Mouse (Mus musculus): Measurements from ENCODE around the gene Npl.

Npl gene

GRCm38 (mm10) chr1:153549536-153550199 is at the start of gene Npl:
Npl (minus strand) TSS chr1:153550045.
- DNase-seq (ENCODE audit: low read depth in 2 of 2, low spot score in 2 of 2): peak; percentile 20 to 35

GRCm38 (mm10) chr1:153599302-153600045 is 49.6 kb upstream of the Npl start:
- no peak for DNase-seq (ENCODE audit: low read depth in 2 of 2, low spot score in 2 of 2)

GRCm38 (mm10) chr1:153598773-153599172 is 48.9 kb upstream of the Npl start:
- DNase-seq (ENCODE audit: low read depth in 2 of 2, low spot score in 2 of 2): no peak

DNA sequence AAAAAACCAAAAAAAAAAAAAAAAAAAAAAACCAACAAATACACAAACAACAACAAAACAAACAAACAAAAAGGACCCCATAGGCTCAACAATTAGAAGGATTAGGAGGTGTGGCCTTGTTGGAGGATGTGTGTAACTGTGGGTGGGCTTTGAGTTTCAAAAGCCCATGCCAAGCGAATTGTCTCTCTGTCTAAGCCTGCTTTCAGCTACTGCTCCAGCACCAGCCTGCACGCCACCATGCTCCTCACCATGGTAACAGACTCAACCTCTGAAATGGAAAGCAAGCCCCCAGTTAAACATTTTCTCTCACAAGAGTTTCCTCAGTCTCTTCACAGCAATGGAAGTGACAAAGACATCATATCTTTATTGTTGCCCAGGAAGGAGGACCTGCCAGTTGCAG is 43.8 kb upstream of the Npl start:
- DNase-seq (ENCODE audit: low read depth in 2 of 2, low spot score in 2 of 2): no peak

DNA sequence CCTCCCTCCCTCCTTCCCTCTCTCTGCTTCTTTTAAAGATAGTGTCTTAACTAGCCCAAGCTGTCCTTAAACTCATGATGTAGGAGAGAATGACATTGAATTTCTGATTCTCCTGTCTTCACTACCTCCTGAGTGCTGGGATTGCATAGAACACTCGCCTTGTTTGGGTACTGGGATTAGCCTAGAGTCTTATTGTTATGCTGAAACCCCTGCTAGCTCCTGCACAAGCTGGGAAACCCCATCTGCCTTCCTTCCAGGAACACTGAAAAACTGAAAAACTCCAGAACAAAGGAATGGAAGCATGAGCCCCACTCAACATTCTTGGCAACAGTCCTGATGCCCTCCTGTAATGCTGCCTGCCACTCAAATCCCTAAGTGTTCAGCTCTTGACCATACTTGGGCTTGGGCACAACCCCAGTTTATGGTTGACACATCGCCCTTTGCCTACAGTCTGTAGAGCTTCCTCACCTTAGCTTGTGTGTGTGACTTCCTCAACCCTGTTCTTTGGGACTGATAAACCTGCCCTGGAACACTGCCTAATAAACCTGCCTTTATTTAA is 40.4 kb upstream of the Npl start:
- no peak for DNase-seq (ENCODE audit: low read depth in 2 of 2, low spot score in 2 of 2)

DNA sequence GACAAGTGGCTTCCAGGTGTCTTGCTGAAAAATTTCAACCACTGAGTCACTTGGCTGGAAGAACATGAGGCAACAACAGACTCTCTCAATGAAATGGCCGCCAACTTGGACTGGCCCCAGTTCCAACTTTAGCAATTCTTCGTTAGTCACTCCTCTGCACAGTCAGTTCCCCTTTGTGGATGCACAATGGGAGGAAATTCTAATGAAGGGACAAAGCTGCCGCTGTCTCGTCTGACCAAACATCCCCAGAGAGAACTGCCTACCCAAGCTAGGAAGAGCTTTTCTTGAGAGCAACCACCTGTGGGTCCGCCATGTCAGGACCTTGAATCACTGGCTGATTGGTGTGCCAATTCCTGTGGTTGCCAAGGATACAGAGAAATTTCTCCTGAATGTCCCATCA is 38.1 kb upstream of the Npl start:
- DNase-seq (ENCODE audit: low read depth in 2 of 2, low spot score in 2 of 2): no peak

- DNase-seq (ENCODE audit: low read depth in 2 of 2, low spot score in 2 of 2): no peak
Observed at GRCm38 (mm10) chr1:153586826-153587225, 37.0 kb upstream of the Npl start.

DNA sequence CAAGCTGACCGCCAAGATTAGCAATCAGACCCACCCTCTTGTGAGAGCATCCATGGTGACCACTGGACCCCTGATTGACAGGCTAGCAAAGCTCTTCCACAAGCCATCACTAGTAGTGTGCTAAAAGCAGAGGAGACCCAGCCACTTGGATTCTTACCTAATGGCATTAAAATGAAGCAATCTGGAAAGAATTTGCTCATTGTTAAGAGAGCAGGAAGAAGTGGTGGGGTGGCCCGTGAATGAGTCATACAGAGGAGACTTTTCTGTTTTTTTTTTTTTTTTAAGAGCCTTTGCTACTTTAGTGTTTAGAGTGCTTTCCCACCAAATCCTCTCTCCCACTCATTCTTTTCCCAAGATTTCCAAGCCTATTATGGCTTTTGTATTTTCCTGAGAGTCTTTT is 35.9 kb upstream of the Npl start:
- DNase-seq (ENCODE audit: low read depth in 2 of 2, low spot score in 2 of 2): no peak

DNA sequence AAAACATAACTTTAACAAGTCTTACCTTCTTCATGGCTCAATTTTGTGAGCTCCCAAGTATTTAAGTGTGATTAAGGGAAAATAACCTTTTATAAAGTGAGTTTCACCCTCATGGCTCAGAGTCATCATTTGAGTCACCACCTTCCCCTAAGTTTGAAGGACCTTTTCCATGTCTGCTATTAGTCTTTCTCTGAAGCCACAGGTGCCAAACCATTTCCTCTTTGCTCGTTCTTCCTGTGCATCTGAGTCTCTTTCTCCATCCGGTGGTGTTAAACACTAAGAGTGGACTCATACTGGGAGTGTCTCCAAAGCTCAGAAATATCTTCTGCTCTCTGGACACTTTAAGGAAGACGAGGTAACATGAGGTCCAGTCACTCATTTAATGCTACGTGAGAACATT is 33.3 kb upstream of the Npl start:
- DNase-seq (ENCODE audit: low read depth in 2 of 2, low spot score in 2 of 2): no peak

DNA sequence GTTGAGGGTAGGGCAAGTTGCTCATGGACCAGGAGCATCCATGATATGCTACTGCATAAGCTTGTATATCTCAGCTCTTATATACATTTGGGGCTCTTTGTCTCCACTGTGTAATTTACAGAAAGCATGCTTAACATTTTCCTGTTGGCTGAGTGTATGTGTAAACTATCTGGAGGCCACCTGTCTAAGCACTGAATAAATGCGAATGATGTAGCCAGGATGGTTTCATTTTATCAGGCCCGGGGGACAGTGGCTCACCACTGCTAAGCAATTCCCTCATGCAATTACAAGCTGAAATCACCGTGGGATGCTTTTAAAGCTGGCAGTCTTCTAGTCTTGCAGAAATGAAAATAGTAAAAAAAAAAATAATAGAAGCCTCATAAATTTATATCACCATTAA is 24.9 kb upstream of the Npl start:
- no peak for DNase-seq (ENCODE audit: low read depth in 2 of 2, low spot score in 2 of 2)

- no peak for DNase-seq (ENCODE audit: low read depth in 2 of 2, low spot score in 2 of 2)
Observed at GRCm38 (mm10) chr1:153572271-153573043, 22.6 kb upstream of the Npl start.

GRCm38 (mm10) chr1:153565701-153566100 is 15.9 kb upstream of the Npl start:
- no peak for DNase-seq (ENCODE audit: low read depth in 2 of 2, low spot score in 2 of 2)

- no peak for DNase-seq (ENCODE audit: low read depth in 2 of 2, low spot score in 2 of 2)
Observed at GRCm38 (mm10) chr1:153564701-153565100, 14.9 kb upstream of the Npl start.

DNA sequence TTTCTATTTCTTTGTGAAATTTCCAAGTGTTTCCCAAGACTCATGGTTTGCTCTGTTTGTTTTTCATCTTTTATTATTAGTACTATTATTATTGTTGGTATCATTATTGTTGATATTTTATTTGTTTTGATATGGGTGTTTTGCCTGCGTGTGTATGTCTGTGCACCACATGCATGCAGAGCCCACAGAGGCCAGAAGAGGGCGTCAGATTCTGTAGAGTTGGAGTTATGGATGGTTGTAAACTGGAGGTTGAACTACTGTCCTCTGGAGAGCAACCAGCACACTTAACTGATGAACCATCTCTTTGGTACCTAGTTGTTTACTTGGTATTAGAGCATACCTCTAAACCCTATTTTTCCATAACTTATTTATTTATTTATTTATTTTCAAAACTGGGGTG is 13.8 kb upstream of the Npl start:
- no peak for DNase-seq (ENCODE audit: low read depth in 2 of 2, low spot score in 2 of 2)

DNA sequence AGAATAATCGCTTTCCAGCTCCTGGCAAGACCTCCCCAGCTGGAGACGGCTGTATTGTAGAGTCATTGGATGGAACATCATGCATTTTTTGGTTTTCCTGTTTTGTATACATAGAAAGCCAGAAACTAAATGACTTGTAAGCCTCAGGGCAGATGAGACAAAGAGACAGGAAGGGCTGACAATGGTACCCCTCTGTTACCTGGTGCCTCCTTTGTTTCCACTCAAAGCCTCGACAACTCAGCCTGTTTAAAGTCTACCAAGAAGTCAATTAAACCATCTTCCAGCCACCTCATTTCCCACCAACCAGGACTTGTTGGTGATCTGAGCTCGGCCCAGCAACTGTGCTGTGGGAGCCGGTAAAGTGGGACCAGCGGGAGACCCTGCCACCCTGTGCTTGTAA is 11.0 kb upstream of the Npl start:
- no peak for DNase-seq (ENCODE audit: low read depth in 2 of 2, low spot score in 2 of 2)

DNA sequence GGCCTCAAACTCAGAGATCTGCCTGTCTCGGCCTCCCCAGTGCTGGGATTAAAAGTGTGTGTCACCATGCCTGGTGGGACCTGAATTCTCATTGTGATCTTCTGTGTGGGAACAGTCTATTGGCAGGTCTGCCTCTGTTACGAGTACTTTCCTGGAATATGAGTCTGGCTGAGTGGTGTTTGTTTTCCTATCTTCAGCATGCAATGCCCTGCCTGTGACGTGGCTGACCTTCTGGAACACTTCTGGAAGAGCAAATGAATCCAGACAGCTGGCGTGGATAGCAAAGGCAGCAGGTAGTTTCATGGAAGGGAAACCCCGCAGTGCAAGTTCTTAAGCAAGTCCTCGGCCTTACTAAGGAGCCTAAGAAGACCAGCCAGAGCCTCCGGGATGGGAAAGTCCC is 9.9 kb upstream of the Npl start:
- no peak for DNase-seq (ENCODE audit: low read depth in 2 of 2, low spot score in 2 of 2)

GRCm38 (mm10) chr1:153559126-153559647 is 9.3 kb upstream of the Npl start:
- DNase-seq (ENCODE audit: low read depth in 2 of 2, low spot score in 2 of 2): peak; percentile 62 to 71

DNA sequence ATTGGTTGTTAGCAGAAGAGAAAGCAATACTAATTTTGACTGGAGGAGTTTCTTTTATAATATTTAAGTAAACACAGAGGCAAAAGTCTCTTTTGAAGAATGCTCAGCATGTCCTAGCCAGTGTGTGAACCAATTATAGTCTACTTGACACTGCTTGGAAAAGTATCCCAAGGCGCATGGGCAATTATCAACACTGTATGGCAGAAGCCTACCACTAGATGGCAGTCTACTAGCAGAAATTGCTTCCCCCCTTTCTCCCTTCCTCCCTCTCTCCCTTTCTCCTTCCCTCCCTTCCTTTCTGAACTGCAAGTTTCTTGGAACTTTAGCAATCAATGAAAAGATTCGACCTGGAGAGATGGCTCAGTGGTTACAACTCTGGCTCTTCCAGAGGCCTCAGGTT is 7.1 kb upstream of the Npl start:
- DNase-seq (ENCODE audit: low read depth in 2 of 2, low spot score in 2 of 2): peak in 1 of 2 experiments; percentile 20

DNA sequence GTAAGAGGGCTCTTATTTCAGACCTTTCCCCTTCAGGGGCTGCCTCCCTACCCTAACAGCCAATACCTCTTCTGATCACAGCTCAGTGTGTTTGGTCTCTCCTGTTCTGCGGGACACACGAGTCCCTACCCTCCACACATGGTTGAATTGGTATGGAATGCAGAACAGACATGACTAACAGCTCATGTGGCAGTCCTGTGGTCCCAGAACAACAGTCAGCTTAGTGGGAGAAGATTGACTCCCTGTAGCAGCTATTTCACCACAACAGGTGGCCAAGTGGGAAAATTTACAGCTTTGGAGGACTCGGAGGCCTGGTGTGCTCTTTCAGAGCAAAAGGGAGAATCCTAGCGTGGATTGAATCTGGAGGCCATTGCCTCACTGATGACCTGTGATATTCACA is 6.4 kb upstream of the Npl start:
- DNase-seq (ENCODE audit: low read depth in 2 of 2, low spot score in 2 of 2): no peak

DNA sequence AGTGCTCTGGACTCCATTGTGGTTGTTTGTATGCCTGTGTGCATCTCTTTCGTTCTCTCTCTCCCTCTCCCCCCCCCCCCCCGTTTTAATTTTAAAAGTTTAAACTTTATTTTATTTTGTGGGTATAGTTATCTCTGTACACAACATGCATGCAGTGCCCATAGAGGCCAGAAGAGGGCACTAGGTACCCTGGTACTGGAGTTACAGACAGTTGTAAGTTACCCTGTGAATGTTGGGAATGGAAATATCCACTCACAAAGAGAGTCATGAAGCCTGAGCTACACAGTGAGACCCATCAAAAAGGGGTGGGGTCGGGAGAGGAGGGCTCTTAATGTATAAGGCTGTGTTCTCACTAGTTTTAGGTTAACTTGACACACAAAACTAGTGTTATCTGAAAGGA is 969 bp upstream of the Npl start:
- DNase-seq (ENCODE audit: low read depth in 2 of 2, low spot score in 2 of 2): peak in 1 of 2 experiments; percentile 32

DNA sequence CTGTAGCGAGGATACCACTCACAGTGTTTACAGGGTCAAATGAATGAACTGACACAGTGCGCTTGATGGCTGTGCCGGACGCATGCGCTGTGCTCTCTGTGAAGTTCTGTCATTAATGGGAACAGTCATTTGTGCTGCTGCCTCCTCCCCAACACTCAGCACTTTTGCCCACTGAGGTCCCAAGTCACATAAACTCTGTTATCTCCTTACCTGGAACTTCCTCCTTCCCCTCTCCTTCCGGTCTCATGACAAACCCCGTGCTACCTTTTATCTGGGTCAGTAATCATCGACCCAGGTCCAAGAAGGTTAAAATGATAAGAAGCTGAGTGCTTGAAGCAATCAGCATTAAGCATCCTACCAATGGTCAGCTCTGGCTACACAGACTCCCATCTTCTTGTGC is 2.3 kb downstream of the Npl start:
- no peak for DNase-seq (ENCODE audit: low read depth in 2 of 2, low spot score in 2 of 2)

GRCm38 (mm10) chr1:153545196-153545595 is 4.6 kb downstream of the Npl start:
- no peak for DNase-seq (ENCODE audit: low read depth in 2 of 2, low spot score in 2 of 2)
